Mouse (Mus musculus): ENCODE measurements around the gene Pou3f1. TPM values are rescaled to one million over a fixed set of nuclear protein-coding genes. Genes with fewer than 3 reads are reported as not detected.
A peak's percentile ranks its signal among the peaks of the same experiment; 100 is the strongest.

Pou3f1 gene
- 0.10 and 0.14 TPM in 2 replicates for polyA plus RNA-seq (2015; fragmentation: Nextera tagmentation; extraction: Ambion mirVana)

- DNase-seq (ENCODE audit: low spot score): no peak
- ATAC-seq: no peak
- peaks cover 68% of the 10 kb centered on the region for H3K27me3 ChIP-seq (replicated peaks; ENCODE audit: insufficient read depth, low read length)
Observed at GRCm38 (mm10) chr4:124656518-124656853, at the start of gene Pou3f1. Gene Pou3f1, plus strand, starts transcription at chr4:124656807.

GRCm38 (mm10) chr4:124607166-124607565, 49.4 kb upstream of the Pou3f1 start:
- DNase-seq (ENCODE audit: low spot score): no peak
- no peaks in the 10 kb centered on the region for H3K4me1 ChIP-seq (ENCODE audit: insufficient read depth, low read depth, low read length)
- TF ChIP-seq EP300 (IDR thresholded peaks at IDR 0.05) (no peak), CTCF (IDR thresholded peaks at IDR 0.05) (no peak)
- no peak overlapping the region for H3K9ac ChIP-seq (replicated peaks; ENCODE audit: low read depth)
- 49% methylated on average over 8 of the region's 8 CpGs for WGBS
- no peaks in the 10 kb centered on the region for H3K27me3 ChIP-seq (replicated peaks; ENCODE audit: insufficient read depth, low read length)
- H3K4me2 ChIP-seq (replicated peaks; ENCODE audit: low read depth, low read length): no peak overlapping the region
- H3K27ac ChIP-seq (ENCODE audit: low read length): no peak overlapping the region
- ATAC-seq: no peak
- H3K4me3 ChIP-seq (ENCODE audit: low read depth, low read length): no peak overlapping the region
- H3K9me3 ChIP-seq (ENCODE audit: low read length): no peaks in the 10 kb centered on the region
- no peaks in the 10 kb centered on the region for H3K36me3 ChIP-seq (ENCODE audit: insufficient read depth, low read length)

More at GRCm38 (mm10) chr4:124656518-124656853, at the start of gene Pou3f1:
- H3K27ac ChIP-seq (ENCODE audit: low read length): no peak within 1 kb of the TSS
- peaks cover 4% of the 10 kb centered on the region; the same call in 1 of the 2 replicates for H3K4me1 ChIP-seq (ENCODE audit: insufficient read depth, low read depth, low read length)
- H3K36me3 ChIP-seq (ENCODE audit: insufficient read depth, low read length): no peaks in the 10 kb centered on the region
- no peaks in the 10 kb centered on the region for H3K9me3 ChIP-seq (ENCODE audit: low read length)
- no peak for TF ChIP-seq EP300 (IDR thresholded peaks at IDR 0.05)
- peak; percentile 22; the same call in 1 of the 2 replicates for TF ChIP-seq CTCF (IDR thresholded peaks at IDR 0.05)
- peak within 1 kb of the TSS; percentile 96 for H3K4me2 ChIP-seq (replicated peaks; ENCODE audit: low read depth, low read length)
- H3K9ac ChIP-seq (replicated peaks; ENCODE audit: low read depth): no peak within 1 kb of the TSS
- 2% methylated on average over 15 of the region's 15 CpGs for WGBS
- H3K4me3 ChIP-seq (ENCODE audit: low read depth, low read length): peak within 1 kb of the TSS; percentile 59

GRCm38 (mm10) chr4:124610066-124610465, 46.5 kb upstream of the Pou3f1 start:
- Histone ChIP-seq H3K4me2 (replicated peaks; ENCODE audit: low read depth, low read length) (no peak overlapping the region), H3K9me3 (ENCODE audit: low read length) (no peaks in the 10 kb centered on the region), H3K4me3 (ENCODE audit: low read depth, low read length) (no peak overlapping the region), H3K36me3 (ENCODE audit: insufficient read depth, low read length) (no peaks in the 10 kb centered on the region), H3K27ac (ENCODE audit: low read length) (no peak overlapping the region), H3K9ac (replicated peaks; ENCODE audit: low read depth) (no peak overlapping the region), H3K27me3 (replicated peaks; ENCODE audit: insufficient read depth, low read length) (no peaks in the 10 kb centered on the region), H3K4me1 (ENCODE audit: insufficient read depth, low read depth, low read length) (no peaks in the 10 kb centered on the region)
- no peak for DNase-seq (ENCODE audit: low spot score)
- ATAC-seq: no peak
- WGBS: 61% methylated on average over 2 of the region's 2 CpGs
- TF ChIP-seq EP300 (IDR thresholded peaks at IDR 0.05) (no peak), CTCF (IDR thresholded peaks at IDR 0.05) (no peak)

GRCm38 (mm10) chr4:124610703-124611102, 45.9 kb upstream of the Pou3f1 start, which contains the start of gene 3100002H09Rik:
Gene 3100002H09Rik, minus strand, starts transcription at chr4:124610803.
- ATAC-seq (no peak), DNase-seq (ENCODE audit: low spot score) (no peak)
- no peak within 1 kb of the TSS for H3K4me3 ChIP-seq (ENCODE audit: low read depth, low read length)
- H3K4me2 ChIP-seq (replicated peaks; ENCODE audit: low read depth, low read length): no peak within 1 kb of the TSS
- no peaks in the 10 kb centered on the region for H3K4me1 ChIP-seq (ENCODE audit: insufficient read depth, low read depth, low read length)
- TF ChIP-seq EP300 (IDR thresholded peaks at IDR 0.05) (no peak), CTCF (IDR thresholded peaks at IDR 0.05) (no peak)
- H3K27me3 ChIP-seq (replicated peaks; ENCODE audit: insufficient read depth, low read length): no peaks in the 10 kb centered on the region
- H3K9ac ChIP-seq (replicated peaks; ENCODE audit: low read depth): no peak within 1 kb of the TSS
- no peaks in the 10 kb centered on the region for H3K9me3 ChIP-seq (ENCODE audit: low read length)
- WGBS: 84% methylated on average over 2 of the region's 2 CpGs
- H3K36me3 ChIP-seq (ENCODE audit: insufficient read depth, low read length): no peaks in the 10 kb centered on the region
- H3K27ac ChIP-seq (ENCODE audit: low read length): no peak within 1 kb of the TSS

GRCm38 (mm10) chr4:124611768-124612167, 44.8 kb upstream of the Pou3f1 start:
- H3K27ac ChIP-seq (ENCODE audit: low read length): no peak overlapping the region
- DNase-seq (ENCODE audit: low spot score): no peak
- no peaks in the 10 kb centered on the region for H3K27me3 ChIP-seq (replicated peaks; ENCODE audit: insufficient read depth, low read length)
- no peaks in the 10 kb centered on the region for H3K36me3 ChIP-seq (ENCODE audit: insufficient read depth, low read length)
- H3K9ac ChIP-seq (replicated peaks; ENCODE audit: low read depth): no peak overlapping the region
- no peaks in the 10 kb centered on the region for H3K4me1 ChIP-seq (ENCODE audit: insufficient read depth, low read depth, low read length)
- H3K9me3 ChIP-seq (ENCODE audit: low read length): no peaks in the 10 kb centered on the region
- H3K4me2 ChIP-seq (replicated peaks; ENCODE audit: low read depth, low read length): no peak overlapping the region
- H3K4me3 ChIP-seq (ENCODE audit: low read depth, low read length): no peak overlapping the region
- 51% methylated on average over 4 of the region's 4 CpGs for WGBS
- no peak for ATAC-seq
- no peak for TF ChIP-seq CTCF (IDR thresholded peaks at IDR 0.05)

- no peaks in the 10 kb centered on the region for H3K36me3 ChIP-seq (ENCODE audit: insufficient read depth, low read length)
- DNase-seq (ENCODE audit: low spot score): no peak
- H3K4me3 ChIP-seq (ENCODE audit: low read depth, low read length): no peak overlapping the region
- no peak overlapping the region for H3K9ac ChIP-seq (replicated peaks; ENCODE audit: low read depth)
- ATAC-seq: no peak
- no peak for TF ChIP-seq EP300 (IDR thresholded peaks at IDR 0.05)
- no peak for TF ChIP-seq CTCF (IDR thresholded peaks at IDR 0.05)
- H3K4me2 ChIP-seq (replicated peaks; ENCODE audit: low read depth, low read length): no peak overlapping the region
- no peaks in the 10 kb centered on the region for H3K27me3 ChIP-seq (replicated peaks; ENCODE audit: insufficient read depth, low read length)
- H3K4me1 ChIP-seq (ENCODE audit: insufficient read depth, low read depth, low read length): no peaks in the 10 kb centered on the region
- 0% methylated on average over 1 of the region's 1 CpGs for WGBS
- no peak overlapping the region for H3K27ac ChIP-seq (ENCODE audit: low read length)
- H3K9me3 ChIP-seq (ENCODE audit: low read length): no peaks in the 10 kb centered on the region
Observed at GRCm38 (mm10) chr4:124614189-124614588, 42.4 kb upstream of the Pou3f1 start.

GRCm38 (mm10) chr4:124615406-124615960, 41.1 kb upstream of the Pou3f1 start:
- no peak for DNase-seq (ENCODE audit: low spot score)
- H3K4me1 ChIP-seq (ENCODE audit: insufficient read depth, low read depth, low read length): no peaks in the 10 kb centered on the region
- no peak for TF ChIP-seq EP300 (IDR thresholded peaks at IDR 0.05)
- TF ChIP-seq CTCF (IDR thresholded peaks at IDR 0.05): no peak
- H3K9me3 ChIP-seq (ENCODE audit: low read length): no peaks in the 10 kb centered on the region
- no peak overlapping the region for H3K4me2 ChIP-seq (replicated peaks; ENCODE audit: low read depth, low read length)
- no peaks in the 10 kb centered on the region for H3K36me3 ChIP-seq (ENCODE audit: insufficient read depth, low read length)
- ATAC-seq: no peak
- WGBS: 60% methylated on average over 14 of the region's 14 CpGs
- H3K27ac ChIP-seq (ENCODE audit: low read length): no peak overlapping the region
- no peak overlapping the region for H3K4me3 ChIP-seq (ENCODE audit: low read depth, low read length)
- H3K27me3 ChIP-seq (replicated peaks; ENCODE audit: insufficient read depth, low read length): no peaks in the 10 kb centered on the region
- H3K9ac ChIP-seq (replicated peaks; ENCODE audit: low read depth): no peak overlapping the region
